Mouse (Mus musculus): ENCODE results near the gene Xpo6. TPM values are rescaled to one million over a fixed set of nuclear protein-coding genes. Genes with fewer than 3 reads are reported as not detected.

The Xpo6 gene
- polyA plus RNA-seq, 1 experiment = 126 TPM

- 82% methylated on average over 5 of the region's 5 CpGs for WGBS
- DNase-seq (ENCODE audit: low read depth, low spot score) = no peak
Measured at GRCm38 (mm10) chr7:126137850-126138249, 62.5 kb downstream of the Xpo6 start.

- WGBS = 69% methylated on average over 2 of the region's 2 CpGs
- no peak for DNase-seq (ENCODE audit: low read depth, low spot score)
Measured at GRCm38 (mm10) chr7:126135391-126135790, 64.9 kb downstream of the Xpo6 start.

GRCm38 (mm10) chr7:126134634-126135321 lies 65.5 kb downstream of the Xpo6 start:
- WGBS = 78% methylated on average over 4 of the region's 4 CpGs

GRCm38 (mm10) chr7:126127673-126128072 lies 72.6 kb downstream of the Xpo6 start:
- DNase-seq (ENCODE audit: low read depth, low spot score) = no peak
- WGBS = 76% methylated on average over 2 of the region's 2 CpGs

More at GRCm38 (mm10) chr7:126134634-126135321, 65.5 kb downstream of the Xpo6 start:
- no peak for DNase-seq (ENCODE audit: low read depth, low spot score)

GRCm38 (mm10) chr7:126126502-126126901 lies 73.8 kb downstream of the Xpo6 start:
- WGBS = 43% methylated on average over 3 of the region's 3 CpGs
- DNase-seq (ENCODE audit: low read depth, low spot score) = no peak

GRCm38 (mm10) chr7:126121533-126121932 lies 78.8 kb downstream of the Xpo6 start:
- 83% methylated on average over 4 of the region's 4 CpGs for WGBS
- no peak for DNase-seq (ENCODE audit: low read depth, low spot score)

GRCm38 (mm10) chr7:126119819-126120218 lies 80.5 kb downstream of the Xpo6 start:
- WGBS = 88% methylated on average over 6 of the region's 6 CpGs
- DNase-seq (ENCODE audit: low read depth, low spot score) = no peak

GRCm38 (mm10) chr7:126113263-126113662 lies 87.0 kb downstream of the Xpo6 start:
- 74% methylated on average over 4 of the region's 4 CpGs for WGBS

GRCm38 (mm10) chr7:126111230-126111629 lies 89.1 kb downstream of the Xpo6 start:
- no peak for DNase-seq (ENCODE audit: low read depth, low spot score)
- WGBS = 82% methylated on average over 2 of the region's 2 CpGs

More at GRCm38 (mm10) chr7:126113263-126113662, 87.0 kb downstream of the Xpo6 start:
- no peak for DNase-seq (ENCODE audit: low read depth, low spot score)

GRCm38 (mm10) chr7:126109898-126110297 lies 90.4 kb downstream of the Xpo6 start:
- DNase-seq (ENCODE audit: low read depth, low spot score) = no peak
- WGBS = 77% methylated on average over 3 of the region's 3 CpGs

- no peak for DNase-seq (ENCODE audit: low read depth, low spot score)
- WGBS = 96% methylated on average over 11 of the region's 11 CpGs
Measured at GRCm38 (mm10) chr7:126100440-126100839, 99.9 kb downstream of the Xpo6 start.

GRCm38 (mm10) chr7:126099835-126100234 lies 100.5 kb downstream of the Xpo6 start:
- DNase-seq (ENCODE audit: low read depth, low spot score) = no peak
- WGBS = 85% methylated on average over 2 of the region's 2 CpGs

- 97% methylated on average over 7 of the region's 7 CpGs for WGBS
Measured at GRCm38 (mm10) chr7:126099163-126099775, 101.0 kb downstream of the Xpo6 start.

GRCm38 (mm10) chr7:126097219-126097915 lies 102.9 kb downstream of the Xpo6 start:
- 81% methylated on average over 9 of the region's 9 CpGs for WGBS
- no peak for DNase-seq (ENCODE audit: low read depth, low spot score)

More at GRCm38 (mm10) chr7:126099163-126099775, 101.0 kb downstream of the Xpo6 start:
- DNase-seq (ENCODE audit: low read depth, low spot score) = no peak

GRCm38 (mm10) chr7:126096596-126096995 lies 103.7 kb downstream of the Xpo6 start:
- 70% methylated on average over 5 of the region's 5 CpGs for WGBS
- DNase-seq (ENCODE audit: low read depth, low spot score) = no peak

GRCm38 (mm10) chr7:126094738-126095137 lies 105.6 kb downstream of the Xpo6 start:
- DNase-seq (ENCODE audit: low read depth, low spot score) = no peak
- WGBS = 84% methylated on average over 5 of the region's 5 CpGs

GRCm38 (mm10) chr7:126093162-126093561 lies 107.1 kb downstream of the Xpo6 start:
- DNase-seq (ENCODE audit: low read depth, low spot score) = no peak
- WGBS = 40% methylated on average over 3 of the region's 3 CpGs

- no peak for DNase-seq (ENCODE audit: low read depth, low spot score)
- WGBS = 8% methylated on average over 6 of the region's 6 CpGs
Measured at GRCm38 (mm10) chr7:126089782-126090181, 110.5 kb downstream of the Xpo6 start.

- 14% methylated on average over 6 of the region's 6 CpGs for WGBS
Measured at GRCm38 (mm10) chr7:126088155-126088554, 112.1 kb downstream of the Xpo6 start.

GRCm38 (mm10) chr7:126087602-126088001 lies 112.7 kb downstream of the Xpo6 start:
- DNase-seq (ENCODE audit: low read depth, low spot score) = no peak
- WGBS = 55% methylated on average over 10 of the region's 10 CpGs

More at GRCm38 (mm10) chr7:126088155-126088554, 112.1 kb downstream of the Xpo6 start:
- DNase-seq (ENCODE audit: low read depth, low spot score) = no peak

Measured in large intestine, adult 2 months (tissue).